Mouse (Mus musculus) CH12.LX (cell line): ENCODE results near the gene Ndufv3. TPM values are rescaled to one million over a fixed set of nuclear protein-coding genes. Genes with fewer than 3 reads are reported as not detected.

Experiments
- DNase-seq: peaks from one replicate; pipeline ENCODE4 v3.0.0-alpha.2; 2013; ENCODE audit errors: extremely low read depth
- H3K27ac ChIP-seq: 2 replicates; pipeline ENCODE4 v1.5.1; 2012; ENCODE audit warnings: low read depth, mild to moderate bottlenecking, control low read depth, moderate library complexity; ENCODE audit not compliant: insufficient read depth
- H3K27me3 ChIP-seq: replicated peaks from 2 replicates; pipeline ENCODE3; 2012; ENCODE audit warnings: inconsistent platforms
- H3K36me3 ChIP-seq, 2 experiments: replicated peaks in 1 of 2; 2 replicates each; pipeline versions ENCODE3 to v1.6.1; 2012; ENCODE audit warnings: inconsistent platforms in 1 of 2, low read length in 1 of 2, mild to moderate bottlenecking in 1 of 2, mixed read lengths in 1 of 2, moderate library complexity in 1 of 2; ENCODE audit not compliant: control insufficient read depth in 1 of 2, insufficient read depth in 1 of 2
- H3K4me1 ChIP-seq, 2 experiments: 2 replicates each; pipeline ENCODE4 v1.6.1; 2012; ENCODE audit warnings: inconsistent platforms in 1 of 2, moderate library complexity in 1 of 2; ENCODE audit not compliant: insufficient read depth in 2 of 2, control insufficient read depth in 1 of 2
- H3K4me2 ChIP-seq: 2 replicates; pipeline ENCODE4 v1.6.1; 2012; ENCODE audit warnings: low read depth, mild to moderate bottlenecking, control low read depth; ENCODE audit not compliant: poor library complexity, insufficient read depth, severe bottlenecking
- H3K4me3 ChIP-seq, 3 experiments: fragments of 150-350 bp in 1 of 3; sonication (generic) in 1 of 3; replicated peaks in 1 of 3; 2 replicates each; pipeline versions ENCODE3 to v1.5.1; 2011 to 2012; ENCODE audit warnings: low read depth in 2 of 3, low read length in 2 of 3, mild to moderate bottlenecking in 2 of 3, moderate library complexity in 2 of 3, control low read depth in 1 of 3, improper control_type of control experiment in 1 of 3, inconsistent platforms in 1 of 3, mixed read lengths in 1 of 3; ENCODE audit not compliant: poor library complexity in 1 of 3
- H3K79me2 ChIP-seq: replicated peaks from 2 replicates; pipeline ENCODE4 v1.6.1; 2012; ENCODE audit warnings: mild to moderate bottlenecking, moderate library complexity; ENCODE audit not compliant: control insufficient read depth, poor library complexity, insufficient read depth, severe bottlenecking; ENCODE audit errors: extremely low read depth
- H3K9ac ChIP-seq: 2 replicates; pipeline ENCODE4 v1.6.1; 2012; ENCODE audit warnings: low read depth, mild to moderate bottlenecking, control low read depth, moderate library complexity; ENCODE audit not compliant: insufficient read depth
- H3K9me3 ChIP-seq: replicated peaks from 2 replicates; pipeline ENCODE3; 2012; ENCODE audit warnings: low read length, inconsistent platforms, mixed read lengths
- CHD1 ChIP-seq: IDR thresholded peaks from 2 replicates; pipeline ENCODE4 v1.6.1; 2012; ENCODE audit warnings: low read depth, low read length, improper control_type of control experiment, inconsistent platforms
- CHD2 ChIP-seq: IDR thresholded peaks from 2 replicates; pipeline ENCODE4 v1.6.1; 2011; ENCODE audit warnings: low read length, improper control_type of control experiment
- ELF1 ChIP-seq: IDR thresholded peaks from 2 replicates; pipeline ENCODE4 v1.6.1; 2014; ENCODE audit warnings: low read depth, mild to moderate bottlenecking, inconsistent platforms, low read length, improper control_type of control experiment
- ETS1 ChIP-seq: conservative IDR thresholded peaks from 2 replicates; pipeline ENCODE4 v1.6.1; 2012; ENCODE audit warnings: low read depth, mild to moderate bottlenecking, inconsistent platforms, low read length, improper control_type of control experiment, moderate library complexity
- IRF4 ChIP-seq: IDR thresholded peaks from 2 replicates; pipeline ENCODE4 v1.6.1; 2014; ENCODE audit warnings: low read depth, mild to moderate bottlenecking, inconsistent platforms, low read length, improper control_type of control experiment
- MEF2A ChIP-seq: IDR thresholded peaks from 2 replicates; pipeline ENCODE4 v1.6.1; 2014; ENCODE audit warnings: low read depth, mild to moderate bottlenecking, inconsistent platforms, low read length, improper control_type of control experiment, borderline replicate concordance
- MXI1 ChIP-seq: IDR thresholded peaks from 2 replicates; pipeline ENCODE4 v1.6.1; 2011; ENCODE audit warnings: mild to moderate bottlenecking, low read depth, low read length, improper control_type of control experiment
- MYC ChIP-seq: IDR thresholded peaks from 2 replicates; pipeline ENCODE4 v1.6.1; 2011; ENCODE audit warnings: low read depth, mild to moderate bottlenecking, improper control_type of control experiment, low read length
- NRF1 ChIP-seq: IDR thresholded peaks from 2 replicates; pipeline ENCODE4 v1.6.1; 2014; ENCODE audit warnings: low read depth, mild to moderate bottlenecking, inconsistent platforms, low read length, improper control_type of control experiment, moderate library complexity
- PAX5 ChIP-seq: IDR thresholded peaks from 2 replicates; pipeline ENCODE4 v1.6.1; 2012; ENCODE audit warnings: low read length, inconsistent platforms, mixed read lengths
- SIN3A ChIP-seq: IDR thresholded peaks from 2 replicates; pipeline ENCODE4 v1.6.1; 2012; ENCODE audit warnings: low read length, improper control_type of control experiment, inconsistent platforms
- SMC3 ChIP-seq: IDR thresholded peaks from 2 replicates; pipeline ENCODE4 v1.6.1; 2011; ENCODE audit warnings: low read depth, low read length, improper control_type of control experiment
- TCF12 ChIP-seq: IDR thresholded peaks from 2 replicates; pipeline ENCODE4 v1.6.1; 2014; ENCODE audit warnings: low read depth, mild to moderate bottlenecking, inconsistent platforms, low read length, improper control_type of control experiment
- UBTF ChIP-seq: IDR thresholded peaks from 2 replicates; pipeline ENCODE4 v1.6.1; 2012; ENCODE audit warnings: low read depth, mild to moderate bottlenecking, inconsistent platforms, low read length, improper control_type of control experiment, moderate library complexity
- USF1 ChIP-seq: IDR thresholded peaks from 2 replicates; pipeline ENCODE4 v1.6.1; 2014; ENCODE audit warnings: low read depth, mild to moderate bottlenecking, inconsistent platforms, low read length, improper control_type of control experiment
- USF2 ChIP-seq: conservative IDR thresholded peaks from 2 replicates; pipeline ENCODE4 v1.6.1; 2011; ENCODE audit warnings: low read depth, low read length, improper control_type of control experiment
- ZC3H11A ChIP-seq: IDR thresholded peaks from 2 replicates; pipeline ENCODE4 v1.6.1; 2012; ENCODE audit warnings: low read depth, mild to moderate bottlenecking, inconsistent platforms, low read length, improper control_type of control experiment
- ZKSCAN1 ChIP-seq: IDR thresholded peaks from 2 replicates; pipeline ENCODE4 v1.6.1; 2012; ENCODE audit warnings: low read depth, inconsistent platforms, low read length, improper control_type of control experiment, borderline replicate concordance
- dilution Hi-C: fragments of 300-500 bp; cut with MboI; formaldehyde crosslinking; loops from 2 replicates; pipeline ENCODE4 v1.14.3; 2020; ENCODE audit warnings: low sequenced_read_pairs; ENCODE audit not compliant: extremely low pct_unique_long_range_greater_than_20kb, extremely low pct_ligation_motif_present
- in situ Hi-C: fragments of 300-500 bp; cut with MboI; formaldehyde crosslinking; loops from 3 replicates; pipeline ENCODE4 v1.14.3; 2019; ENCODE audit warnings: low sequenced_read_pairs, low pct_ligation_motif_present, low pct_unique_long_range_greater_than_20kb, mixed read lengths
- polyA plus RNA-seq: library from polyadenylated mRNA; unstranded; fragments of >175 nt; gene quantifications from 2 replicates; pipeline ENCODE4 v1.2.1, GENCODE M21; 2012; ENCODE audit warnings: low read depth; ENCODE audit not compliant: insufficient read length
- total RNA-seq, 2 experiments: library from RNA; depleted of rRNA; stranded (reverse); fragments of 300-350 nt in 1 of 2; fragments of >200 nt in 1 of 2; gene quantifications; 2 replicates each; pipeline ENCODE4 v1.2.3; 2012 to 2014

Gene Ndufv3
- total and polyA plus RNA-seq, 3 experiments: 292 to 409 (median 298) TPM

GRCm38 (mm10) chr17:31576394-31577175 lies 56.7 kb downstream of the Ndufv3 start:
- dilution Hi-C loops (no loop called here), in situ Hi-C loops (no loop called here)
- Histone ChIP-seq H3K36me3 (peaks cover 0 to 9% of the 10 kb centered on the region in 2 experiments), H3K4me3 (no peak overlapping the region), H3K79me2 (no peaks in the 10 kb centered on the region), H3K27me3 (no peaks in the 10 kb centered on the region), H3K9me3 (no peaks in the 10 kb centered on the region), H3K4me1 (peaks cover 0 to 5% of the 10 kb centered on the region in 2 experiments; a peak in 1 of 4 replicates), H3K4me2 (no peak overlapping the region), H3K9ac (no peak overlapping the region), H3K27ac (no peak overlapping the region)
- no peak for DNase-seq
- no peak for TF ChIP-seq USF1
- TF ChIP-seq ELF1: no peak
- no peak for TF ChIP-seq UBTF
- TF ChIP-seq SMC3: no peak
- TF ChIP-seq ZC3H11A: no peak
- no peak for TF ChIP-seq TCF12
- TF ChIP-seq PAX5: no peak
- no peak for TF ChIP-seq CHD2
- TF ChIP-seq MXI1: no peak
- no peak for TF ChIP-seq SIN3A
- no peak for TF ChIP-seq MYC
- TF ChIP-seq CHD1: no peak
- no peak for TF ChIP-seq MEF2A
- TF ChIP-seq USF2: no peak
- no peak for TF ChIP-seq ZKSCAN1

- no peak overlapping the region for H3K27ac ChIP-seq
- no peaks in the 10 kb centered on the region for H3K9me3 ChIP-seq
- peaks cover 0 to 5% of the 10 kb centered on the region in 2 experiments; a peak in 1 of 4 replicates for H3K4me1 ChIP-seq
- in situ Hi-C loops (no loop called here), dilution Hi-C loops (no loop called here)
- H3K36me3 ChIP-seq: peaks cover 2 to 37% of the 10 kb centered on the region in 2 experiments
- H3K4me3 ChIP-seq: no peak overlapping the region
- H3K79me2 ChIP-seq: no peaks in the 10 kb centered on the region
- TF ChIP-seq ZKSCAN1: no peak
- no peak for TF ChIP-seq IRF4
- no peak for TF ChIP-seq ETS1
- TF ChIP-seq NRF1: no peak
- TF ChIP-seq MEF2A: no peak
- H3K4me2 ChIP-seq: no peak overlapping the region
- H3K9ac ChIP-seq: no peak overlapping the region
- DNase-seq: no peak
- no peaks in the 10 kb centered on the region for H3K27me3 ChIP-seq
Measured at GRCm38 (mm10) chr17:31580344-31580743, 60.4 kb downstream of the Ndufv3 start.

Other genes with a start within 250 kb of the Ndufv3 start
- gene Rsph1, start 242.7 kb upstream of the Ndufv3 start, total RNA-seq (2012; rRNA removed): not detected in 2 replicates
- gene Rsph1, start 242.7 kb upstream of the Ndufv3 start, total RNA-seq (2014; rRNA removed): not detected in 2 replicates
- not detected in 2 replicates for gene Rsph1, start 242.7 kb upstream of the Ndufv3 start, polyA plus RNA-seq
- gene Slc37a1, start 233.3 kb upstream of the Ndufv3 start, total RNA-seq (2012; rRNA removed): 4.7 and 6.6 TPM in 2 replicates
- 1.9 and 2.1 TPM in 2 replicates for gene Slc37a1, start 233.3 kb upstream of the Ndufv3 start, total RNA-seq (2014; rRNA removed)
- 2.2 and 2.4 TPM in 2 replicates for gene Slc37a1, start 233.3 kb upstream of the Ndufv3 start, polyA plus RNA-seq
- gene Pde9a, start 133.9 kb upstream of the Ndufv3 start, total RNA-seq (2012; rRNA removed): not detected in 2 replicates
- not detected in 2 replicates for gene Pde9a, start 133.9 kb upstream of the Ndufv3 start, total RNA-seq (2014; rRNA removed)
- gene Pde9a, start 133.9 kb upstream of the Ndufv3 start, polyA plus RNA-seq: not detected in 2 replicates
- 56.2 and 72.4 TPM in 2 replicates for gene Wdr4, start 135 bp upstream of the Ndufv3 start, total RNA-seq (2012; rRNA removed)
- gene Wdr4, start 135 bp upstream of the Ndufv3 start, total RNA-seq (2014; rRNA removed): 48.3 and 49.0 TPM in 2 replicates
- gene Wdr4, start 135 bp upstream of the Ndufv3 start, polyA plus RNA-seq: 51.4 and 61.7 TPM in 2 replicates
- gene Pknox1, start 44.6 kb downstream of the Ndufv3 start, total RNA-seq (2012; rRNA removed): 20.5 TPM in 2 replicates
- gene Pknox1, start 44.6 kb downstream of the Ndufv3 start, total RNA-seq (2014; rRNA removed): 22.3 and 25.7 TPM in 2 replicates
- gene Pknox1, start 44.6 kb downstream of the Ndufv3 start, polyA plus RNA-seq: 15.1 and 16.7 TPM in 2 replicates
- gene Cbs, start 117.1 kb downstream of the Ndufv3 start, total RNA-seq (2012; rRNA removed): 1.4 and 1.5 TPM in 2 replicates
- gene Cbs, start 117.1 kb downstream of the Ndufv3 start, total RNA-seq (2014; rRNA removed): 1.2 and 1.3 TPM in 2 replicates
- 1.9 and 3.0 TPM in 2 replicates for gene Cbs, start 117.1 kb downstream of the Ndufv3 start, polyA plus RNA-seq
- 141 and 183 TPM in 2 replicates for gene U2af1, start 138.8 kb downstream of the Ndufv3 start, total RNA-seq (2012; rRNA removed)
- gene U2af1, start 138.8 kb downstream of the Ndufv3 start, total RNA-seq (2014; rRNA removed): 269 and 286 TPM in 2 replicates
- gene U2af1, start 138.8 kb downstream of the Ndufv3 start, polyA plus RNA-seq: 316 and 391 TPM in 2 replicates
- gene Cryaa, start 157.7 kb downstream of the Ndufv3 start, total RNA-seq (2012; rRNA removed): 0.17 and 0.51 TPM in 2 replicates
- not detected in 2 replicates for gene Cryaa, start 157.7 kb downstream of the Ndufv3 start, total RNA-seq (2014; rRNA removed)
- not detected in 2 replicates for gene Cryaa, start 157.7 kb downstream of the Ndufv3 start, polyA plus RNA-seq